Mouse (Mus musculus): ENCODE results near the gene Gm29564. TPM values are rescaled to one million over a fixed set of nuclear protein-coding genes. Genes with fewer than 3 reads are reported as not detected.

Gene Gm29564
- polyA plus RNA-seq (2014; fragmentation: Illumina TruSeq; extraction: RNeasy Lipid Tissue Mini Kit (QIAGEN cat#74804); ENCODE audit: low read depth, low replicate concordance), result not detected

DNA sequence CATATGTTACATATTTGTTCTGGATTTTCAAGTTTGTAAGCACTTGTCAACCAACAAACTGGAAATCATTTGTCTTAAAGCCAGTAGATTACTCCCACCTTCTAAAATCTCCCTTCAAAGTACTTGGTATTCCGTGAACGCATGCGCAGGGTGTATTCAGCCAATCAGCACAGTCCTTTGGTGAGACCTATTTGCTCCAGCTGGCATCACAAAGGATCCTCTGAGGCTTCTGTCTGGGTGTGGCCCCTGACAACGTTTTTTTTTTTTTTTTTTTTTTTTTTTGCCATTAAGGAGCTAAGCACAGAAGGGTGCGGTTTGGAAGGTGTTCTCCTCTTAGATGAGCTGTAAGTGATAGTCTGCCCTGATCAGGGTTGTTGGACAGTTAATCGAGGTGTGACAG, at the start of gene Gm29564:
Gm29564 (plus strand) TSS at position 301 of the 400 bp plus-strand sequence.

Other genes starting within 250 kb of the Gm29564 start
- gene Gm20867, start 249.8 kb upstream of the Gm29564 start, polyA plus RNA-seq (2014; fragmentation: Illumina TruSeq; extraction: RNeasy Lipid Tissue Mini Kit (QIAGEN cat#74804); ENCODE audit: low read depth, low replicate concordance), result not detected

Data from sigmoid colon, adult 10 weeks (tissue).